8 mouse cellular contexts compared by ENCODE assay signal in the genomic region with DNA sequence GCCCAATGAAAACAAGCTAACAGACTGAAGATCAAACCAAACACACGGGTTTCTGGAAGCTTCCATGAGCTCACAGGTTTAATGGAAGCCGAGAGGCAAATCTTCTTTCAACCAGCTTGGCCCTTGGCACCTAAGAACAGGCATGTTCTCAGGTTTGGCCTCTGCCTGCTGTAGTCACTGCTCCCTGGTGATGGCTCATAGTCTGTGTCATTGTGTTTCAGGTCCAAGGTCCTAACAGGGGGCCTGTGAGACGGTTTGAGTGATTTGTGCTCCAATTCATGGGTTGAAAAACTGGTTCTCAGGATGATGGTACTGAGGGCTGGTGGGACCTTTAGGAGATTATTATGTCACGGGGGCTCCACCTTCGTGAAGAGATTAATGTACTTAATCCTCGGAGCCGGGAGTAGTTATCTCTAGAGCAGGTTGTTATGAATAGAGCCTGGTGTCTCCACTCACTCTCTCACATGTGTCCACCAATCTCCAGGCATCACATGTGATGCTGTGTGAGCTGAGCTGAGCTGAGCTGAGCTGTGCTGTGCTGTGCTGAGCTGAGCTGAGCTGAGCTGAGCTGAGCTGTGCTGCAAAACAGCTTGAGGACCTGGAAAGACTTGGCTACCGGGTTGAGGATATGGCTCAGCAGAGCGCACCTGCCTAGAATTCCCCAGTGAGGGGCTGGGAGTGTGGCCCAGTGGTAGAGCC. TPM values are rescaled to one million over a fixed set of nuclear protein-coding genes. Genes with fewer than 3 reads are reported as not detected.
A peak's percentile ranks its signal among the peaks of the same experiment; 100 is the strongest.
DNase-seq lines count a peak whose midpoint lies in the region; ATAC-seq lines count a peak whose summit lies in the region.

No protein-coding gene starts in this region.

- no peak for ATAC-seq in kidney, embryonic 16.5 days (ENCODE audit: low FRiP score, low TSS enrichment)
- ATAC-seq in liver, embryonic 15.5 days (ENCODE audit: insufficient read depth): peak; percentile 25; the same call in 1 of the 2 replicates
- no peak for ATAC-seq in midbrain, embryonic 11.5 days (ENCODE audit: low FRiP score)

- no peaks in the 10 kb centered on the region for H3K27me3 ChIP-seq in kidney, embryonic 16.5 days (ENCODE audit: insufficient read depth, low read length)
- H3K27me3 ChIP-seq in liver, embryonic 15.5 days: peaks cover 16% of the 10 kb centered on the region
- no peaks in the 10 kb centered on the region for H3K27me3 ChIP-seq in midbrain, embryonic 11.5 days (ENCODE audit: control insufficient read depth, insufficient read depth, low read length)

- 0 out of 2 replicates have a peak overlapping the region, but pooled peaks have one; percentile 15 for H3K4me3 ChIP-seq in kidney, embryonic 16.5 days (ENCODE audit: low read length)
- H3K4me3 ChIP-seq in brown adipose tissue, adult 24 weeks (ENCODE audit: insufficient read depth, low read depth, low read length): peak overlapping the region; percentile 43
- no peak overlapping the region for H3K4me3 ChIP-seq in liver, embryonic 15.5 days (replicated peaks)
- H3K4me3 ChIP-seq in midbrain, embryonic 11.5 days (ENCODE audit: low read depth, low read length): no peak overlapping the region

- H3K4me1 ChIP-seq in kidney, embryonic 16.5 days (ENCODE audit: insufficient read depth, low read length): peaks cover 19% of the 10 kb centered on the region
- H3K4me1 ChIP-seq in brown adipose tissue, adult 24 weeks (ENCODE audit: control insufficient read depth, insufficient read depth, insufficient read length, low read length): no peaks in the 10 kb centered on the region; the same call in 1 of the 2 replicates
- peaks cover 12% of the 10 kb centered on the region for H3K4me1 ChIP-seq in liver, embryonic 15.5 days (replicated peaks)
- peaks cover 4% of the 10 kb centered on the region; the same call in 1 of the 2 replicates for H3K4me1 ChIP-seq in midbrain, embryonic 11.5 days (ENCODE audit: control insufficient read depth, insufficient read depth, low read length)

- DNase-seq in adrenal gland, postnatal 14 days: peak; percentile 41
- no peak for DNase-seq in adrenal gland, postnatal 10 days
- no peak for DNase-seq in kidney, adult 18-20 months
- DNase-seq in midbrain, embryonic 11.5 days (ENCODE audit: low spot score, missing footprints): no peak
- DNase-seq in layer of hippocampus, postnatal 36 days: no peak

- H3K9me3 ChIP-seq in kidney, embryonic 16.5 days (ENCODE audit: low read length): no peaks in the 10 kb centered on the region
- no peaks in the 10 kb centered on the region for H3K9me3 ChIP-seq in liver, embryonic 15.5 days (replicated peaks)
- no peaks in the 10 kb centered on the region for H3K9me3 ChIP-seq in midbrain, embryonic 11.5 days (ENCODE audit: control insufficient read depth, low read length)

- H3K4me2 ChIP-seq in kidney, embryonic 16.5 days (replicated peaks; ENCODE audit: low read depth, low read length): peak overlapping the region; percentile 46
- peak overlapping the region; percentile 50 for H3K4me2 ChIP-seq in liver, embryonic 15.5 days
- no peak overlapping the region for H3K4me2 ChIP-seq in midbrain, embryonic 11.5 days

- no peaks in the 10 kb centered on the region for H3K36me3 ChIP-seq in kidney, embryonic 16.5 days (ENCODE audit: insufficient read depth, low read length)
- no peaks in the 10 kb centered on the region for H3K36me3 ChIP-seq in liver, embryonic 15.5 days (replicated peaks)
- no peaks in the 10 kb centered on the region for H3K36me3 ChIP-seq in midbrain, embryonic 11.5 days (ENCODE audit: control insufficient read depth, insufficient read depth, low read length)

- peak overlapping the region; percentile 5; the same call in 1 of the 2 replicates for H3K9ac ChIP-seq in kidney, embryonic 16.5 days (replicated peaks; ENCODE audit: low read length)
- H3K9ac ChIP-seq in liver, embryonic 15.5 days: no peak overlapping the region
- no peak overlapping the region for H3K9ac ChIP-seq in midbrain, embryonic 11.5 days (ENCODE audit: low read length)

- 80% methylated on average over 9 of the region's 9 CpGs for WGBS in kidney, embryonic 16.5 days
- WGBS in liver, embryonic 15.5 days (ENCODE audit: insufficient replicate concordance): 57% methylated on average over 9 of the region's 9 CpGs
- WGBS in midbrain, embryonic 11.5 days: 64% methylated on average over 9 of the region's 9 CpGs

- peak overlapping the region; percentile 72 for H3K27ac ChIP-seq in kidney, embryonic 16.5 days (ENCODE audit: low read length)
- H3K27ac ChIP-seq in brown adipose tissue, adult 24 weeks (replicated peaks; ENCODE audit: low read depth, low read length): peak overlapping the region; percentile 88
- H3K27ac ChIP-seq in liver, embryonic 15.5 days (replicated peaks): peak overlapping the region; percentile 75
- H3K27ac ChIP-seq in midbrain, embryonic 11.5 days (ENCODE audit: low read depth, low read length): no peak overlapping the region

RNA-seq across cellular contexts. Expression of gene Cebpg, which starts 25.2 kb away (rescaled TPM):
- total RNA-seq in adrenal gland, postnatal 14 days (2021): 52.4 and 53.7 TPM in 2 replicates
- total RNA-seq in adrenal gland, postnatal 10 days (2021): 10 to 100 TPM; 41.6 to 51.3 TPM
- 31.9 and 33.3 TPM in 2 replicates for polyA plus RNA-seq in kidney, embryonic 16.5 days (2015; fragmentation: Nextera tagmentation; extraction: Ambion mirVana)
- polyA plus RNA-seq in brown adipose tissue, adult 24 weeks (2012; ENCODE audit: insufficient read depth, insufficient read length, missing spikeins): 45.5 and 53.7 TPM in 2 replicates
- polyA plus RNA-seq in liver, embryonic 15.5 days (2015; fragmentation: Nextera tagmentation; extraction: Ambion mirVana): 20.2 and 22.1 TPM in 2 replicates
- polyA plus RNA-seq in midbrain, embryonic 11.5 days (2014; fragmentation: Nextera tagmentation; extraction: Ambion mirVana): 36.2 and 37.7 TPM in 2 replicates
- total RNA-seq in layer of hippocampus, postnatal 36 days (2021): 10 to 100 TPM; 34.3 to 35.9 TPM

RNA-seq across cellular contexts. Expression of gene Cebpa, which starts 37.5 kb away (rescaled TPM):
- total RNA-seq in adrenal gland, postnatal 14 days (2021): 178 and 183 TPM in 2 replicates
- total RNA-seq in adrenal gland, postnatal 10 days (2021): 100 to 1,000 TPM; 237 to 238 TPM
- polyA plus RNA-seq in kidney, embryonic 16.5 days (2015; fragmentation: Nextera tagmentation; extraction: Ambion mirVana): 1.1 and 1.4 TPM in 2 replicates
- polyA plus RNA-seq in brown adipose tissue, adult 24 weeks (2012; ENCODE audit: insufficient read depth, insufficient read length, missing spikeins): 427 and 435 TPM in 2 replicates
- 11.0 and 13.8 TPM in 2 replicates for polyA plus RNA-seq in liver, embryonic 15.5 days (2015; fragmentation: Nextera tagmentation; extraction: Ambion mirVana)
- 0.37 and 0.60 TPM in 2 replicates for polyA plus RNA-seq in midbrain, embryonic 11.5 days (2014; fragmentation: Nextera tagmentation; extraction: Ambion mirVana)
- 10 to 100 TPM; 15.4 to 17.3 TPM for total RNA-seq in layer of hippocampus, postnatal 36 days (2021)

Comparison
In these comparisons a context has a peak if more than half of its experiments do, and no peak if none do; other contexts are left out.
1. H3K4me3 ChIP-seq: peak in kidney, embryonic 16.5 days (single experiment) and brown adipose tissue, adult 24 weeks (single experiment); none in liver, embryonic 15.5 days (single experiment) and midbrain, embryonic 11.5 days (single experiment).
2. RNA of gene Cebpa, which starts 37.5 kb away (polyA plus RNA-seq): 427 to 435 TPM in brown adipose tissue, adult 24 weeks; 11.0 to 13.8 TPM in liver, embryonic 15.5 days, 1.1 to 1.4 TPM in kidney, embryonic 16.5 days and 0.37 to 0.60 TPM in midbrain, embryonic 11.5 days; every median in the first group is over 10 times any median in the second.